Mouse (Mus musculus): ENCODE results near the gene Usp11.
A peak's percentile ranks its signal among the peaks of the same experiment; 100 is the strongest.
"Not testable (repeated sequence)": the region's sequence is repeated elsewhere in the genome, so short reads cannot be mapped to it uniquely, and the experiment has no call there.

Usp11 gene

GRCm38 (mm10) chrX:20703741-20704290 is at the start of gene Usp11:
TSS of gene Usp11 (plus strand) at chrX:20703906.
- DNase-seq (ENCODE audit: low read depth, low spot score) = peak; percentile 37

- no peak for DNase-seq (ENCODE audit: low read depth, low spot score)
Measured at GRCm38 (mm10) chrX:20657593-20657992, 46.1 kb upstream of the Usp11 start.

- peak; percentile 59 for DNase-seq (ENCODE audit: low read depth, low spot score)
Measured at GRCm38 (mm10) chrX:20658026-20658652, 45.6 kb upstream of the Usp11 start, which contains the start of gene Uba1. TSS of gene Uba1 (plus strand) at chrX:20658326.

- no peak for DNase-seq (ENCODE audit: low read depth, low spot score)
Measured at GRCm38 (mm10) chrX:20658891-20659406, 44.8 kb upstream of the Usp11 start.

GRCm38 (mm10) chrX:20662317-20662715 is 41.4 kb upstream of the Usp11 start:
- DNase-seq (ENCODE audit: low read depth, low spot score) = no peak

GRCm38 (mm10) chrX:20662716-20663443 is 40.8 kb upstream of the Usp11 start:
- DNase-seq (ENCODE audit: low read depth, low spot score) = peak; percentile 76

GRCm38 (mm10) chrX:20663444-20663790 is 40.3 kb upstream of the Usp11 start:
- DNase-seq (ENCODE audit: low read depth, low spot score) = no peak

- DNase-seq (ENCODE audit: low read depth, low spot score) = peak; percentile 79
Measured at GRCm38 (mm10) chrX:20687519-20688067, 16.1 kb upstream of the Usp11 start, which contains the start of gene Cdk16. TSS of gene Cdk16 (plus strand) at chrX:20687954.

- peak; percentile 75 for DNase-seq (ENCODE audit: low read depth, low spot score)
Measured at GRCm38 (mm10) chrX:20688068-20688547, 15.6 kb upstream of the Usp11 start.

GRCm38 (mm10) chrX:20688615-20689014 is 15.1 kb upstream of the Usp11 start:
- DNase-seq (ENCODE audit: low read depth, low spot score) = peak; percentile 35

- no peak for DNase-seq (ENCODE audit: low read depth, low spot score)
Measured at GRCm38 (mm10) chrX:20691566-20691965, 12.1 kb upstream of the Usp11 start.

GRCm38 (mm10) chrX:20692616-20693015 is 11.1 kb upstream of the Usp11 start:
- no peak for DNase-seq (ENCODE audit: low read depth, low spot score)

GRCm38 (mm10) chrX:20695842-20696241 is 7.9 kb upstream of the Usp11 start:
- no peak for DNase-seq (ENCODE audit: low read depth, low spot score)

GRCm38 (mm10) chrX:20704295-20705082 is 783 bp downstream of the Usp11 start:
- DNase-seq (ENCODE audit: low read depth, low spot score) = peak; percentile 66

- no peak for DNase-seq (ENCODE audit: low read depth, low spot score)
Measured at GRCm38 (mm10) chrX:20705083-20705402, 1.3 kb downstream of the Usp11 start.

- no peak for DNase-seq (ENCODE audit: low read depth, low spot score)
Measured at GRCm38 (mm10) chrX:20728681-20729080, 25.0 kb downstream of the Usp11 start.

- DNase-seq (ENCODE audit: low read depth, low spot score) = not testable (repeated sequence)
Measured at GRCm38 (mm10) chrX:20730048-20730447, 26.3 kb downstream of the Usp11 start.

- no peak for DNase-seq (ENCODE audit: low read depth, low spot score)
Measured at GRCm38 (mm10) chrX:20736479-20736878, 32.8 kb downstream of the Usp11 start.

GRCm38 (mm10) chrX:20748829-20749228 is 45.1 kb downstream of the Usp11 start:
- no peak for DNase-seq (ENCODE audit: low read depth, low spot score)

- no peak for DNase-seq (ENCODE audit: low read depth, low spot score)
Measured at GRCm38 (mm10) chrX:20761201-20761600, 57.5 kb downstream of the Usp11 start.
